Mouse (Mus musculus) embryonic facial prominence, embryonic 14.5 days (tissue): Measurements from ENCODE around the gene Jade2. TPM values are rescaled to one million over a fixed set of nuclear protein-coding genes. Genes with fewer than 3 reads are reported as not detected.
"Not testable (repeated sequence)": the region's sequence is repeated elsewhere in the genome, so short reads cannot be mapped to it uniquely, and the experiment has no call there.

Source experiments
- ATAC-seq: fragments of 200-750 bp; cut with Nextera tagmentation; 2 replicates; pipeline ENCODE4 v1.8.0; 2017; ENCODE audit warnings: low read depth, moderate number of reproducible peaks, moderate TSS enrichment
- DNase-seq: peaks from one replicate; pipeline ENCODE4 v3.0.0-alpha.2; 2015; ENCODE audit warnings: low spot score
- H3K27ac ChIP-seq: fragments of 300-500 bp; sonication (generic); replicated peaks from 2 replicates; pipeline ENCODE4 v1.5.1; 2014; ENCODE audit warnings: low read depth, mild to moderate bottlenecking, low read length, moderate library complexity
- H3K27me3 ChIP-seq: fragments of 300-500 bp; sonication (generic); replicated peaks from 2 replicates; pipeline ENCODE4 v1.6.1; 2014; ENCODE audit warnings: low read length; ENCODE audit not compliant: control insufficient read depth, insufficient read depth
- H3K36me3 ChIP-seq: fragments of 300-500 bp; sonication (generic); 2 replicates; pipeline ENCODE4 v1.6.1; 2014; ENCODE audit warnings: low read length, mixed read lengths; ENCODE audit not compliant: control insufficient read depth, insufficient read depth
- H3K4me1 ChIP-seq: fragments of 300-500 bp; sonication (generic); 2 replicates; pipeline ENCODE4 v1.6.1; 2014; ENCODE audit warnings: antibody characterized with exemption, low read length; ENCODE audit not compliant: control insufficient read depth, insufficient read depth
- H3K4me2 ChIP-seq: fragments of 300-500 bp; sonication (generic); 2 replicates; pipeline ENCODE4 v1.6.1; 2014; ENCODE audit warnings: low read depth, mild to moderate bottlenecking, low read length, moderate library complexity, mixed read lengths
- H3K4me3 ChIP-seq: fragments of 300-500 bp; sonication (generic); 2 replicates; pipeline ENCODE4 v1.5.1; 2014; ENCODE audit warnings: low read depth, mild to moderate bottlenecking, low read length
- H3K9ac ChIP-seq: fragments of 300-500 bp; sonication (generic); 2 replicates; pipeline ENCODE4 v1.6.1; 2014; ENCODE audit warnings: low read depth, mild to moderate bottlenecking, low read length, moderate library complexity, mixed read lengths
- H3K9me3 ChIP-seq: fragments of 300-500 bp; sonication (generic); 2 replicates; pipeline ENCODE4 v1.6.1; 2016; ENCODE audit warnings: low read length; ENCODE audit not compliant: control insufficient read depth
- WGBS: fragments of 180-500 bp; shearing (Covaris S2); extraction: QIAGEN DNeasy Blood & Tissue Kit; methylation state at CpG from one replicate; pipeline ENCODE4 v1.1.7; 2014; 5-methylcytosine and 5-hydroxymethylcytosine counted together
- polyA plus RNA-seq: library from polyadenylated mRNA; unstranded; fragments of >200 nt; fragmentation: Nextera tagmentation; extraction: Ambion mirVana; gene quantifications from 2 replicates; pipeline ENCODE4 v1.2.1, GENCODE M21; 2014

Jade2 gene
- polyA plus RNA-seq, 1 experiment from 2014 or later = 1.1 TPM

GRCm38 (mm10) chr11:51800634-51801325 lies 56.7 kb downstream of the Jade2 start:
- Histone ChIP-seq H3K9ac (no peak overlapping the region), H3K27me3 (no peaks in the 10 kb centered on the region), H3K4me3 (no peak overlapping the region), H3K4me2 (no peak overlapping the region), H3K27ac (peak overlapping the region; percentile 33; the same call in 1 of the 2 replicates), H3K36me3 (no peaks in the 10 kb centered on the region), H3K9me3 (no peaks in the 10 kb centered on the region), H3K4me1 (no peaks in the 10 kb centered on the region)
- 0 out of 2 replicates have a peak, but pooled peaks have one; percentile 6 for ATAC-seq
- DNase-seq = peak; percentile 45
- 13% methylated on average over 7 of the region's 8 CpGs for WGBS

- peaks cover 17% of the 10 kb centered on the region for H3K36me3 ChIP-seq
- no peak overlapping the region for H3K4me2 ChIP-seq
- H3K4me3 ChIP-seq = no peak overlapping the region
- no peak overlapping the region for H3K27ac ChIP-seq
- DNase-seq = peak; percentile 25
- H3K9ac ChIP-seq = no peak overlapping the region
- H3K4me1 ChIP-seq = no peaks in the 10 kb centered on the region
- ATAC-seq = no peak
- WGBS = 68% methylated on average over 4 of the region's 4 CpGs
- no peaks in the 10 kb centered on the region for H3K9me3 ChIP-seq
- H3K27me3 ChIP-seq = no peaks in the 10 kb centered on the region
Measured at GRCm38 (mm10) chr11:51796272-51796671, 61.2 kb downstream of the Jade2 start.

GRCm38 (mm10) chr11:51790662-51791061 lies 66.8 kb downstream of the Jade2 start:
- no peaks in the 10 kb centered on the region for H3K27me3 ChIP-seq
- no peaks in the 10 kb centered on the region for H3K4me1 ChIP-seq
- ATAC-seq = no peak
- no peaks in the 10 kb centered on the region for H3K9me3 ChIP-seq
- WGBS = 98% methylated on average over 7 of the region's 7 CpGs
- no peak overlapping the region for H3K4me3 ChIP-seq
- no peak overlapping the region for H3K27ac ChIP-seq
- DNase-seq = no peak
- no peak overlapping the region for H3K9ac ChIP-seq
- peaks cover 58% of the 10 kb centered on the region for H3K36me3 ChIP-seq
- H3K4me2 ChIP-seq = no peak overlapping the region

- H3K4me1 ChIP-seq, H3K27me3 ChIP-seq, H3K4me2 ChIP-seq, H3K9me3 ChIP-seq, H3K27ac ChIP-seq, H3K9ac ChIP-seq, ATAC-seq, H3K4me3 ChIP-seq: not testable (repeated sequence)
- WGBS = 86% methylated on average over 4 of the region's 4 CpGs
- peak; percentile 14 for DNase-seq
- peaks cover 62% of the 10 kb centered on the region for H3K36me3 ChIP-seq
Measured at GRCm38 (mm10) chr11:51789735-51790134, 67.7 kb downstream of the Jade2 start.

GRCm38 (mm10) chr11:51785926-51786325 lies 71.5 kb downstream of the Jade2 start:
- 89% methylated on average over 6 of the region's 6 CpGs for WGBS
- H3K9me3 ChIP-seq = no peaks in the 10 kb centered on the region
- no peak for DNase-seq
- H3K4me1 ChIP-seq = no peaks in the 10 kb centered on the region
- H3K27me3 ChIP-seq = no peaks in the 10 kb centered on the region
- no peak overlapping the region for H3K9ac ChIP-seq
- ATAC-seq = no peak
- no peak overlapping the region for H3K27ac ChIP-seq
- H3K4me2 ChIP-seq = no peak overlapping the region
- H3K4me3 ChIP-seq = no peak overlapping the region
- H3K36me3 ChIP-seq = peaks cover 75% of the 10 kb centered on the region

GRCm38 (mm10) chr11:51782721-51783120 lies 74.7 kb downstream of the Jade2 start:
- H3K4me2 ChIP-seq = no peak overlapping the region
- no peak overlapping the region for H3K9ac ChIP-seq
- WGBS = 90% methylated on average over 6 of the region's 6 CpGs
- no peaks in the 10 kb centered on the region for H3K27me3 ChIP-seq
- no peak overlapping the region for H3K27ac ChIP-seq
- peaks cover 70% of the 10 kb centered on the region for H3K36me3 ChIP-seq
- no peaks in the 10 kb centered on the region for H3K4me1 ChIP-seq
- ATAC-seq = no peak
- DNase-seq = no peak
- no peaks in the 10 kb centered on the region for H3K9me3 ChIP-seq
- H3K4me3 ChIP-seq = no peak overlapping the region

- H3K27ac ChIP-seq = no peak overlapping the region
- DNase-seq (no peak), ATAC-seq (no peak)
- no peak overlapping the region for H3K4me3 ChIP-seq
- no peaks in the 10 kb centered on the region for H3K27me3 ChIP-seq
- H3K4me2 ChIP-seq = no peak overlapping the region
- 84% methylated on average over 9 of the region's 9 CpGs for WGBS
- H3K4me1 ChIP-seq = no peaks in the 10 kb centered on the region
- no peaks in the 10 kb centered on the region for H3K9me3 ChIP-seq
- H3K9ac ChIP-seq = no peak overlapping the region
- peaks cover 60% of the 10 kb centered on the region for H3K36me3 ChIP-seq
Measured at GRCm38 (mm10) chr11:51780773-51781267, 76.6 kb downstream of the Jade2 start.

GRCm38 (mm10) chr11:51777478-51777877 lies 80.0 kb downstream of the Jade2 start:
- WGBS = 85% methylated on average over 5 of the region's 5 CpGs
- H3K27me3 ChIP-seq = no peaks in the 10 kb centered on the region
- H3K9me3 ChIP-seq = no peaks in the 10 kb centered on the region
- no peaks in the 10 kb centered on the region for H3K4me1 ChIP-seq
- no peak for DNase-seq
- H3K9ac ChIP-seq = no peak overlapping the region
- no peak overlapping the region for H3K4me2 ChIP-seq
- peaks cover 36% of the 10 kb centered on the region for H3K36me3 ChIP-seq
- no peak for ATAC-seq
- no peak overlapping the region for H3K4me3 ChIP-seq
- H3K27ac ChIP-seq = no peak overlapping the region

GRCm38 (mm10) chr11:51775507-51775906 lies 81.9 kb downstream of the Jade2 start:
- Histone ChIP-seq H3K4me2 (no peak overlapping the region), H3K27ac (no peak overlapping the region), H3K4me3 (no peak overlapping the region), H3K4me1 (no peaks in the 10 kb centered on the region), H3K9me3 (no peaks in the 10 kb centered on the region), H3K36me3 (peaks cover 17% of the 10 kb centered on the region), H3K27me3 (no peaks in the 10 kb centered on the region), H3K9ac (no peak overlapping the region)
- DNase-seq = no peak
- no peak for ATAC-seq
- 91% methylated on average over 3 of the region's 3 CpGs for WGBS
